Mouse (Mus musculus): ENCODE measurements around the gene Dlg4. TPM values are rescaled to one million over a fixed set of nuclear protein-coding genes. Genes with fewer than 3 reads are reported as not detected.
A peak's percentile ranks its signal among the peaks of the same experiment; 100 is the strongest.

Dlg4 gene
- polyA plus RNA-seq, 1 experiment from 2014 or later: 9.3 TPM

DNA sequence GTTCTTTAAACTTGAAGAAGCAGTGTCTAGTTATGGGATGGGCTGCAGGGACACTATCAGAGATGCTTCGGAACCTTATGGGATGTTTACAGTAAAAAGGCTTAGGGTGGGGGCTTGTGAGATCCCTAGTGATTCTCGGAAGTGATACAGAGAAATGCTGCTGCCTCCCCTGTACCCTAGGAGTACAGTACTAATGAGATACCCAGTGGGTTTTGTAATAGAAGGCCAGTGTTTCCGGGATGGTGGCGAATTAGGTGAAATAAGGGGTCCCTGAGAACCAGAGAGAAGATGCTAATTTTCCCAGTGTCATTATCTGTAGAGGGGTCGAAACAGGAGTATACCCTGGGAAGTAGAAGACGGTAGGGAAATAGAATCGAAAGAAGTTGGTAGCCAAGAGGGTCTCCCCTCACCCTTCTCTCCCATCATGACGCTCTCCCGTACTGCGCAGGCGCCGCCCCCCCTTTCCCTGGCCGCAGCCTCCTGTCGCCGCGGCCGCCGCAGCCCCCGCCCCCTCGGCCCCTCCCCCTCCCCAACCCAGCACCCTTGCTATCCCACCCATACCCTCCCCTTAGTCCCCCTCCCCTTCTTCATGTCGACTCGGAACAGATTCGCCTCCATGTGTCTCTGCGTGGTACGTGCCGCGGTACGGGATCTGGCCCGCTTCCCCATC, 6.9 kb downstream of the Dlg4 start:
- peaks cover 63% of the 10 kb centered on the region for H3K4me1 ChIP-seq (ENCODE audit: insufficient read depth, low read length)

GRCm38 (mm10) chr11:70024151-70024514, 7.4 kb downstream of the Dlg4 start:
- ATAC-seq (ENCODE audit: low FRiP score, low TSS enrichment): no peak
- Histone ChIP-seq H3K27me3 (ENCODE audit: insufficient read depth, low read length) (no peaks in the 10 kb centered on the region), H3K4me3 (ENCODE audit: low read length) (peak overlapping the region; percentile 36), H3K9me3 (ENCODE audit: low read length) (no peaks in the 10 kb centered on the region), H3K9ac (replicated peaks; ENCODE audit: low read length) (peak overlapping the region; percentile 55), H3K27ac (ENCODE audit: low read length) (no peak overlapping the region), H3K36me3 (ENCODE audit: insufficient read depth, low read length) (no peaks in the 10 kb centered on the region), H3K4me1 (ENCODE audit: insufficient read depth, low read length) (peaks cover 63% of the 10 kb centered on the region), H3K4me2 (replicated peaks; ENCODE audit: low read depth, low read length) (peak overlapping the region; percentile 61)
- WGBS: 19% methylated on average over 5 of the region's 6 CpGs

More for the DNA sequence above, 6.9 kb downstream of the Dlg4 start:
- Histone ChIP-seq H3K4me3 (ENCODE audit: low read length) (peak overlapping the region; percentile 36), H3K27ac (ENCODE audit: low read length) (no peak overlapping the region), H3K9me3 (ENCODE audit: low read length) (no peaks in the 10 kb centered on the region), H3K36me3 (ENCODE audit: insufficient read depth, low read length) (no peaks in the 10 kb centered on the region), H3K4me2 (replicated peaks; ENCODE audit: low read depth, low read length) (peak overlapping the region; percentile 61), H3K9ac (replicated peaks; ENCODE audit: low read length) (peak overlapping the region; percentile 55), H3K27me3 (ENCODE audit: insufficient read depth, low read length) (no peaks in the 10 kb centered on the region)
- 14% methylated on average over 9 of the region's 29 CpGs for WGBS
- ATAC-seq (ENCODE audit: low FRiP score, low TSS enrichment): no peak

- Histone ChIP-seq H3K27me3 (ENCODE audit: insufficient read depth, low read length) (no peaks in the 10 kb centered on the region), H3K4me2 (replicated peaks; ENCODE audit: low read depth, low read length) (peak overlapping the region; percentile 61), H3K9ac (replicated peaks; ENCODE audit: low read length) (peak overlapping the region; percentile 50; the same call in 1 of the 2 replicates), H3K4me3 (ENCODE audit: low read length) (peak overlapping the region; percentile 40), H3K9me3 (ENCODE audit: low read length) (no peaks in the 10 kb centered on the region), H3K36me3 (ENCODE audit: insufficient read depth, low read length) (peaks cover 10% of the 10 kb centered on the region), H3K27ac (ENCODE audit: low read length) (no peak overlapping the region), H3K4me1 (ENCODE audit: insufficient read depth, low read length) (peaks cover 58% of the 10 kb centered on the region)
- WGBS: 0% methylated on average over 18 of the region's 19 CpGs
- ATAC-seq (ENCODE audit: low FRiP score, low TSS enrichment): peak; percentile 76
These were observed 9.9 kb downstream of the Dlg4 start for GRCm38 (mm10) chr11:70026689-70027088.

DNA sequence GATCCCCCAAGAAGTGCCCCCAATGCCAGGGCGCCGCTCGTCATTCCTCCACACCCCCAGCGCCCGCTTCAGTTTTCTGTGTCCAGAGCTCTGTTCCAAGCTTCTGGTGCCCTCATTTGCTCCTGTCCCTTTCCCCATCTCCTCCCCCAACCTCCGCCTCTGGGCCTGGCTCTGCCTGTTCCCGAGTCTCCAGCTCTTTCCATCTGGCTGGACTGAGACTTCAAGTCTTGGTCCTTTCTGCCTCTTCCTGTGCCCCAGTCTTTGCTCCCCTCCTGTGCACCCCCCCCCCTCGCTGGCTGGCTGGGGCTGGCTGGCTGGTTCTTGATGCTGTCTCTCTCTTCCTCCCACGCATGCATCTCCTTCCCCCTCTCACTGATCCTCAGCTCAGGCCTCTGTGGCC, 10.7 kb downstream of the Dlg4 start:
- Histone ChIP-seq H3K27ac (ENCODE audit: low read length) (peak overlapping the region; percentile 16; the same call in 1 of the 2 replicates), H3K4me2 (replicated peaks; ENCODE audit: low read depth, low read length) (peak overlapping the region; percentile 61), H3K36me3 (ENCODE audit: insufficient read depth, low read length) (peaks cover 17% of the 10 kb centered on the region), H3K4me3 (ENCODE audit: low read length) (peak overlapping the region; percentile 40), H3K4me1 (ENCODE audit: insufficient read depth, low read length) (peaks cover 58% of the 10 kb centered on the region), H3K9me3 (ENCODE audit: low read length) (no peaks in the 10 kb centered on the region), H3K9ac (replicated peaks; ENCODE audit: low read length) (peak overlapping the region; percentile 39), H3K27me3 (ENCODE audit: insufficient read depth, low read length) (no peaks in the 10 kb centered on the region)
- WGBS: 23% methylated on average over 9 of the region's 9 CpGs
- ATAC-seq (ENCODE audit: low FRiP score, low TSS enrichment): no peak

- H3K4me1 ChIP-seq (ENCODE audit: insufficient read depth, low read length): peaks cover 53% of the 10 kb centered on the region
- no peaks in the 10 kb centered on the region for H3K9me3 ChIP-seq (ENCODE audit: low read length)
- 17% methylated on average over 12 of the region's 12 CpGs for WGBS
- H3K27ac ChIP-seq (ENCODE audit: low read length): peak overlapping the region; percentile 76
- H3K27me3 ChIP-seq (ENCODE audit: insufficient read depth, low read length): no peaks in the 10 kb centered on the region
- 0 out of 2 replicates have a peak, but pooled peaks have one; percentile 20 for ATAC-seq (ENCODE audit: low FRiP score, low TSS enrichment)
- H3K9ac ChIP-seq (replicated peaks; ENCODE audit: low read length): peak overlapping the region; percentile 37
- peak overlapping the region; percentile 30 for H3K4me3 ChIP-seq (ENCODE audit: low read length)
- peaks cover 24% of the 10 kb centered on the region for H3K36me3 ChIP-seq (ENCODE audit: insufficient read depth, low read length)
- H3K4me2 ChIP-seq (replicated peaks; ENCODE audit: low read depth, low read length): peak overlapping the region; percentile 61
These were observed 11.8 kb downstream of the Dlg4 start for GRCm38 (mm10) chr11:70028401-70029129.

DNA sequence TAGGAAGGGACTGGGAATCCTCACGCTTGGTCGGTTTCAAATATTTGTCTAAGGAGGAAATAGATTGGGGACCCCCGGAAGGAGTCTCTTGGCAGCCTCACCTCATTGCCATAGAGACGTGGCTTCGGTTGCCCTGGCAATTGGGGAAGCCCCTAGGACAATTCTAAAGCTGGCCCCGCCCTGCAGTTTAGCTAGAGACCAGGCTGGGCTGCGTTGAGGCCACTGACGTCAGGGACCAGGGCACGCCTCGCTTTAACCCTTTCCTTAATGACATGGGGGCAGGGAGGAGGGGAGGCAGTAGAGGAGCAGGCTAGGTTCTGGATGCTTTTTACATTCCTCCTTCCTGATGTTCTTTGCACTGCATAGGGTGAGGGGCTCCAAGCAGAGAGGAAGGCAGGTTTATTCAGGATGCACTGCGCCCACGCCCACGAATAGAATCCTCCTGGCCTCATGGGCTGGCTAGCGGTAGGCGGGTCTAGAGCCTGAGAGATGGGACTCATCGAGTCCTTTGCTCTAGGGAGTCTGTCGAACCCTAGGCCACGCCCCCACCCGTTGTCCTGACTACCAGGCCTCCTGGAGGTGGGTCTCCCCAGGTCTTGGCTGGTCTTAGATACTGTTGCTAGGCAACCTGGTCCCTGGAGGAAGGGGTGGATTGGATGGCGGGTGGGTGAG, 12.5 kb downstream of the Dlg4 start:
- WGBS: under 1% methylated on average over 20 of the region's 20 CpGs
- peak overlapping the region; percentile 76 for H3K27ac ChIP-seq (ENCODE audit: low read length)
- peaks cover 24% of the 10 kb centered on the region for H3K36me3 ChIP-seq (ENCODE audit: insufficient read depth, low read length)
- peak; percentile 68 for ATAC-seq (ENCODE audit: low FRiP score, low TSS enrichment)
- H3K9me3 ChIP-seq (ENCODE audit: low read length): no peaks in the 10 kb centered on the region
- peaks cover 47% of the 10 kb centered on the region for H3K4me1 ChIP-seq (ENCODE audit: insufficient read depth, low read length)
- H3K9ac ChIP-seq (replicated peaks; ENCODE audit: low read length): peak overlapping the region; percentile 19; the same call in 1 of the 2 replicates
- H3K27me3 ChIP-seq (ENCODE audit: insufficient read depth, low read length): no peaks in the 10 kb centered on the region
- H3K4me3 ChIP-seq (ENCODE audit: low read length): peak overlapping the region; percentile 30
- peak overlapping the region; percentile 61 for H3K4me2 ChIP-seq (replicated peaks; ENCODE audit: low read depth, low read length)

DNA sequence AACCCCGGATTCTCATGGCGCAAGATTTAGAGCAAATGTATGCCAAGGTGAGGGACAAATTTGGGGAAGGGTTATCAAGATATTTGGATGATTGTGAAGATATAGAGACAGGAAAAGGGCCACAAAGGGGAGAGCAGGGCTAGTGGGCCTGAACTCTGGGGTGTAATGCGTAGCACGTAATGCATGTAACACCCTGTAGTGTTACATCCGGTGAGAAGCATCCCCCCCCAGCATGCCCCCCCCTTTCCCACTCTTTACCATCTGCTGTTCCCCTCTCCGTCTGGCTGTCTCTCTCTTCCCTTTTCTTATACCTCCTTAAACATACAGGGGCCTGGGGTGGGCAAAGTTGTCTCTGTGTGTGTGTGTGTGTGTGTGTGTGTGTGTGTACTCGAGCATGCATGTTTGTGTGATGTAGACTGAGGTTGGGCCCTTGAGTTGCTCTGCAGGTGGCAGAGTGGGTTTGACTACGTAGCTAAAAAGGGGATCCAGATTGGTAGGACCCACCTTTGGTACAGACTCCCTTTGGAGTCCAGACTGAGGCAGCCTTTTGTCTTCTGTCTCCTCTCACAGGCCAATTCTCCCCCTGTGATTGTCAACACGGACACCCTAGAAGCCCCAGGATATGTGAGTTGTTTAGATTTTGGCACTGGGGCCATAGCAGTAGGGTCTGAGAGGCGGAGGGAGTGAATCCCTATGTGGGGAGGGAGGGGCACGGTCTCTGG, 13.2 kb downstream of the Dlg4 start:
- WGBS: 40% methylated on average over 11 of the region's 11 CpGs
- Histone ChIP-seq H3K9me3 (ENCODE audit: low read length) (no peaks in the 10 kb centered on the region), H3K27me3 (ENCODE audit: insufficient read depth, low read length) (no peaks in the 10 kb centered on the region), H3K4me2 (replicated peaks; ENCODE audit: low read depth, low read length) (peak overlapping the region; percentile 61), H3K27ac (ENCODE audit: low read length) (no peak overlapping the region), H3K9ac (replicated peaks; ENCODE audit: low read length) (no peak overlapping the region), H3K4me3 (ENCODE audit: low read length) (peak overlapping the region; percentile 30; the same call in 1 of the 2 replicates), H3K4me1 (ENCODE audit: insufficient read depth, low read length) (peaks cover 46% of the 10 kb centered on the region), H3K36me3 (ENCODE audit: insufficient read depth, low read length) (peaks cover 24% of the 10 kb centered on the region)
- 0 out of 2 replicates have a peak, but pooled peaks have one; percentile 12 for ATAC-seq (ENCODE audit: low FRiP score, low TSS enrichment)

- H3K4me3 ChIP-seq (ENCODE audit: low read length): no peak overlapping the region
- no peak for ATAC-seq (ENCODE audit: low FRiP score, low TSS enrichment)
- H3K4me2 ChIP-seq (replicated peaks; ENCODE audit: low read depth, low read length): no peak overlapping the region
- H3K27me3 ChIP-seq (ENCODE audit: insufficient read depth, low read length): no peaks in the 10 kb centered on the region
- H3K9me3 ChIP-seq (ENCODE audit: low read length): no peaks in the 10 kb centered on the region
- peaks cover 24% of the 10 kb centered on the region for H3K36me3 ChIP-seq (ENCODE audit: insufficient read depth, low read length)
- H3K4me1 ChIP-seq (ENCODE audit: insufficient read depth, low read length): peaks cover 43% of the 10 kb centered on the region
- H3K27ac ChIP-seq (ENCODE audit: low read length): no peak overlapping the region
- H3K9ac ChIP-seq (replicated peaks; ENCODE audit: low read length): no peak overlapping the region
- 93% methylated on average over 28 of the region's 28 CpGs for WGBS
These were observed 14.0 kb downstream of the Dlg4 start for GRCm38 (mm10) chr11:70030651-70031320.

GRCm38 (mm10) chr11:70031321-70031670, 14.6 kb downstream of the Dlg4 start:
- H3K4me2 ChIP-seq (replicated peaks; ENCODE audit: low read depth, low read length): no peak overlapping the region
- no peak overlapping the region for H3K4me3 ChIP-seq (ENCODE audit: low read length)
- H3K27me3 ChIP-seq (ENCODE audit: insufficient read depth, low read length): no peaks in the 10 kb centered on the region
- 98% methylated on average over 11 of the region's 11 CpGs for WGBS
- no peaks in the 10 kb centered on the region for H3K9me3 ChIP-seq (ENCODE audit: low read length)
- H3K36me3 ChIP-seq (ENCODE audit: insufficient read depth, low read length): peaks cover 24% of the 10 kb centered on the region
- no peak for ATAC-seq (ENCODE audit: low FRiP score, low TSS enrichment)
- H3K27ac ChIP-seq (ENCODE audit: low read length): no peak overlapping the region
- no peak overlapping the region for H3K9ac ChIP-seq (replicated peaks; ENCODE audit: low read length)
- H3K4me1 ChIP-seq (ENCODE audit: insufficient read depth, low read length): peaks cover 38% of the 10 kb centered on the region

Measured in kidney, embryonic 16.5 days (tissue).